Mouse (Mus musculus) central nervous system, embryonic 18 days (tissue): ENCODE data around the gene Olfr97. TPM values are rescaled to one million over a fixed set of nuclear protein-coding genes. Genes with fewer than 3 reads are reported as not detected.

Experiments
- polyA plus RNA-seq: library from polyadenylated mRNA; depleted of rRNA; stranded (reverse); fragments of >200 nt; gene quantifications from 2 replicates; pipeline ENCODE4 v1.2.3, GENCODE M21; 2012; rRNA removed

Gene Olfr97
- polyA plus RNA-seq: not detected in 2 replicates

GRCm38 (mm10) chr17:37237230-37237629, at the start of gene Olfr97:
Gene Olfr97 (minus strand): TSS chr17:37237330.

DNA sequence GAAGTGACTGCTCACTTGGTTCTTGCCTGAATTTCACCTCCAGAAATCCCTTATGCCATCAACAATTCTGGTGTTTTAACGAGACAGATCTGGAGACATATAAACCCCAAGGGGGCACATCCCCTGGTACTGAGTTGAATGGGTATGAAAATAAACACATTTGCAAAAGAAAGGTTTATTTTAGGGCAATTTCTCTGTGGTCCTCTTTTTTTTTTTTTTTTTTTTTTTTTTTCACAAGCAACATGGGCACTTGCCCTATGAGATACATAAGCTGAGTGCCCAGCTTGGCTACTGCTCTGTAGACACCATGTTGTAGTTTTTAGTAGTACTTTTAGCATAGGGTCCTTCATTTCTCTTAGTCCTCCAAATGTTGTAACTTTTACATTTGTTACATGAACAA, 46.2 kb upstream of the Olfr97 start, which contains the start of gene Olfr99:
Gene Olfr99, minus strand, starts transcription at position 101 of the 400 bp plus-strand sequence.

GRCm38 (mm10) chr17:37270058-37270701, 33.0 kb upstream of the Olfr97 start, which contains the start of gene H2-M3:
Gene H2-M3 (plus strand): TSS chr17:37270220.

GRCm38 (mm10) chr17:37263626-37264025, 26.5 kb upstream of the Olfr97 start, which contains the start of gene Olfr98:
Gene Olfr98 (minus strand): TSS chr17:37263749.

DNA sequence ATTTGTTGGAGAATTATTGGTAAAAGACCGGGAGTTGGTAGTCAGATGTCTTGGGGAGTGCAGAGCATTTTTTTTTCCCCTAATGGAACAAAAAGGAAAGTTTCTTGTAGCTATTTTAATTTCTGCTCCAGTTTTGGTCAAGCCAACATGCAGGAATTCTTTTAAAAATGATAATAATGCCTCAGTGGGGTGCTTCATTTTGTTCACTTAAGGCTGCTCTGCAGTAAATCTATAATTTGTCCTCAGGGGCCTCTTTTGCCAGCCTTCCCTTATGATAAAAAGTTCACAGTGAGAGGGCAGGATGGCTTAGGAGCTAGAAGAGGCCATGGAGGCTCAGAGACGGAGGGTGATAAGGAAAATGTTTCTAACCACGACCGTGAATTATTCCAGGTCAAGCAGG, 17.3 kb downstream of the Olfr97 start, which contains the start of gene Olfr96:
Gene Olfr96, plus strand, starts transcription at position 301 of the 400 bp plus-strand sequence.

GRCm38 (mm10) chr17:37213018-37213417, 24.1 kb downstream of the Olfr97 start, which contains the start of gene Olfr95:
Gene Olfr95 (minus strand): TSS chr17:37213118.

GRCm38 (mm10) chr17:37200894-37201293, 36.2 kb downstream of the Olfr97 start, which contains the start of gene Olfr94:
Gene Olfr94 (minus strand): TSS chr17:37200994.

DNA sequence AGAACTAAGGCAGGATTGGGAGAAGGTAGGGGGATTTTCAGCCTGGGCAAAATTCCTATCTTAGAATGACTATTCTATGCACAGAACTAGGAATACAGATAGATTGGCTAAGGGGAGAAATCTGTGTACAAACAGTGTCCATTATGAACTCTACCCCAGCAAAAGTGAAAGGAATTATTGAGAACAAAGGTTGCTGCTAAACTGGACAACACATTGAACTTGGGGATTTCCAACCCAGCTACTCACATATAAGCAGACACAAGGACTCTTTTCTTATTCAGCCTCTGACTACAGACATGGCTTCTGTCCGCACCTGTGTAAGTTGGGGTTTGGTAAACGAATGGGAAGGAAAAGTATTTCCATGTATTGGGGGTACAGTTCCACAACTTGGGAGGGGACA, 43.5 kb downstream of the Olfr97 start, which contains the start of gene Ubd:
Gene Ubd, plus strand, starts transcription at position 237 of the 400 bp plus-strand sequence.

Other genes starting within 250 kb of the Olfr97 start
- 13.8 and 14.5 TPM in 2 replicates for gene H2-M5, start 247.8 kb downstream of the Olfr97 start, polyA plus RNA-seq
- gene Zfp57, start 236.2 kb downstream of the Olfr97 start, polyA plus RNA-seq: 444 and 477 TPM in 2 replicates
- gene Mog, start 213.9 kb downstream of the Olfr97 start, polyA plus RNA-seq: 0.08 and 0.11 TPM in 2 replicates
- 279 and 285 TPM in 2 replicates for gene Gabbr1, start 191.4 kb downstream of the Olfr97 start, polyA plus RNA-seq
- not detected in 2 replicates for gene Olfr90, start 148.8 kb downstream of the Olfr97 start, polyA plus RNA-seq
- not detected in 2 replicates for gene Olfr91, start 139.1 kb downstream of the Olfr97 start, polyA plus RNA-seq
- gene Olfr92, start 117.2 kb downstream of the Olfr97 start, polyA plus RNA-seq: not detected in 2 replicates
- not detected in 2 replicates for gene Olfr93, start 75.8 kb downstream of the Olfr97 start, polyA plus RNA-seq
- gene Ubd, start 43.4 kb downstream of the Olfr97 start, polyA plus RNA-seq: not detected in 2 replicates
- not detected in 2 replicates for gene Olfr94, start 36.3 kb downstream of the Olfr97 start, polyA plus RNA-seq
- 0.03 and 0.04 TPM in 2 replicates for gene Olfr95, start 24.2 kb downstream of the Olfr97 start, polyA plus RNA-seq
- gene Olfr96, start 17.2 kb downstream of the Olfr97 start, polyA plus RNA-seq: not detected in 2 replicates
- not detected in 2 replicates for gene Olfr98, start 26.4 kb upstream of the Olfr97 start, polyA plus RNA-seq
- 0.83 and 0.98 TPM in 2 replicates for gene H2-M3, start 32.9 kb upstream of the Olfr97 start, polyA plus RNA-seq
- gene Olfr99, start 46.1 kb upstream of the Olfr97 start, polyA plus RNA-seq: not detected in 2 replicates
- gene Olfr101, start 67.0 kb upstream of the Olfr97 start, polyA plus RNA-seq: not detected in 2 replicates
- gene Olfr102, start 79.7 kb upstream of the Olfr97 start, polyA plus RNA-seq: not detected in 2 replicates
- gene Olfr103, start 102.4 kb upstream of the Olfr97 start, polyA plus RNA-seq: not detected in 2 replicates
- gene Olfr104-ps, start 122.3 kb upstream of the Olfr97 start, polyA plus RNA-seq: not detected in 2 replicates
- not detected in 2 replicates for gene Olfr105-ps, start 141.7 kb upstream of the Olfr97 start, polyA plus RNA-seq
- gene Olfr106-ps, start 153.1 kb upstream of the Olfr97 start, polyA plus RNA-seq: not detected in 2 replicates
- not detected in 2 replicates for gene Olfr107, start 161.9 kb upstream of the Olfr97 start, polyA plus RNA-seq
- not detected in 2 replicates for gene Olfr108, start 208.2 kb upstream of the Olfr97 start, polyA plus RNA-seq
- gene Olfr109, start 221.6 kb upstream of the Olfr97 start, polyA plus RNA-seq: not detected in 2 replicates
- not detected in 2 replicates for gene H2-M2, start 246.2 kb upstream of the Olfr97 start, polyA plus RNA-seq